Mouse (Mus musculus): ENCODE data around the gene Mut. TPM values are rescaled to one million over a fixed set of nuclear protein-coding genes. Genes with fewer than 3 reads are reported as not detected.

Mut gene
- total RNA-seq (2021) (100 to 1,000 TPM; 164 to 177 TPM), polyA plus RNA-seq (2012; rRNA removed) (10.1 and 11.4 TPM in 2 replicates)
- long read RNA-seq, transcript Mut-201 (13 exons, 3,674 nt), result major isoform, 66 of 81 reads
- long read RNA-seq, partial matches to known transcripts, result 8 of 81 reads
- long read RNA-seq, other reads (novel, unspliced or antisense), result 7 of 81 reads

- DNase-seq, result peak; percentile 99
These were observed at the start of gene Mut, which contains the start of gene Cenpq for GRCm38 (mm10) chr17:40934420-40935231. Mut (plus strand) TSS chr17:40934685. Cenpq (minus strand) TSS chr17:40935047.

DNA sequence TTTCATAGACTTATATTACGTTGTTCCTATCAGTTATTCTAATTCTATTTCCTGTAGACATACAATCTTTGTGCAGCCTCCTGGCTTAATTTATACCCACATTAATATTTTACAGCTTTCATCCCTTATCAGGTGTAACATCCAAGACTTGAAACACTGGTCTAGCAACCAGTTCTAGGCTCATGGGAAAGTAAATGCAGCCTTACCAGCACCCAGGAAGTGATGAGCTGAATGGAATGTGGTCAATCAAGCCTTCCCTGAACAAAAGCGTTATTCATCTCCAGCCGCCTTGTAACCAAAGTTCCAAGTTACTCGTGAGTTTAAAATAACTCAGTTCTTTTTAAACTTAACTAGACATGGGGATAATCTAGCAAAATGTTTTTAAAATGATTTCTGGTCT lies 49.3 kb upstream of the Mut start:
- no peak for DNase-seq

DNA sequence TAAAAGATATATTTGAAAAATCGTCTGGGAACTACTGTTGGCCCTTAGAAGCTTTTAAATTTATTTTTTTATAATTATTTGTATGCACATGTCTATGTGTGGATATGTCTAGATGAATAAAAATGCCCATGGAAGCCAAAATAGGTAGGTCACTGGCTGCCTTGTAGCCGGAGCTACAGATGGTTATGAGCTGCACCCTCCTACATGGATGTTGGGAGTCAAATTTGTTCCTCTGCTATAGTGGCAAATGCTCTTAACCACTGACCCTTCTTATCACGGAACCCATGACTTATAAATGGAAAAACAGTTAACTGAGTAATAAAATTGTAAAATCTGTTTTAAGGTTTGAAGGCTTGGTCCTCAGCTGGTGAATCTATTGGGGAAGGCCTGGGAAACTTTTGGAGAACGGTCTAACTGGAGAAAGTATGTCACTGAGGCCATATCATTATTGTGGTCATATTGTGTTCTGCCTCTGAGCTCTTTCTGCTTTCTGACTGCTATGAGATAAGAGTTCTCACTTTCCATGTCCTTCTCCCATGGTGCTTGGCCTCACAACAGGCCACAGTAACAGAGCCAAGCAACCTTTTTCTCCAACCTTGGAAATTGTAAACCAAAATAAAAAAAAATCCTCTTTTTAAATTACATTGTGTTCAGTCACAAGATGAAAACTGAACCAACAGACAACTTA lies 46.5 kb upstream of the Mut start:
- no peak for DNase-seq

DNA sequence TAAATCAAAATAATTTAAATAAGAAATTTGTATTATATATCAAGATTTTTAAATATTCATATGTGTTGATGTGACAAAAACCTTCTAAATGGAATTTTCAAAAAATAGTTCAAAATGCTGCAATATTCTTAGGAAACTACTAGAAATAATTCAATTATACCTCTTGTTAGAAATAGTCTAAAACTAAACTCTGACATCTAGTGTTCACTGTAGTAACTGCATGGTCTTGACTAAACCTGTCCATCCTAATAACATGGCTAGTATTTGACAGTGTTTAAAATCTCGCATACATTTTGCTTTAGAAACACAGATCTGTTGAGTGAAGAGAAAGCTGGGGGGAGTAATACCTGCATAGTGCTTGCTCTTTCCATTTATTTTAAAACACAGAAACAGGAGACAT lies 37.6 kb upstream of the Mut start:
- no peak for DNase-seq

GRCm38 (mm10) chr17:40899783-40900363 lies 34.6 kb upstream of the Mut start:
- no peak for DNase-seq

- DNase-seq, result no peak
These were observed 31.1 kb upstream of the Mut start for GRCm38 (mm10) chr17:40903345-40903744.

DNA sequence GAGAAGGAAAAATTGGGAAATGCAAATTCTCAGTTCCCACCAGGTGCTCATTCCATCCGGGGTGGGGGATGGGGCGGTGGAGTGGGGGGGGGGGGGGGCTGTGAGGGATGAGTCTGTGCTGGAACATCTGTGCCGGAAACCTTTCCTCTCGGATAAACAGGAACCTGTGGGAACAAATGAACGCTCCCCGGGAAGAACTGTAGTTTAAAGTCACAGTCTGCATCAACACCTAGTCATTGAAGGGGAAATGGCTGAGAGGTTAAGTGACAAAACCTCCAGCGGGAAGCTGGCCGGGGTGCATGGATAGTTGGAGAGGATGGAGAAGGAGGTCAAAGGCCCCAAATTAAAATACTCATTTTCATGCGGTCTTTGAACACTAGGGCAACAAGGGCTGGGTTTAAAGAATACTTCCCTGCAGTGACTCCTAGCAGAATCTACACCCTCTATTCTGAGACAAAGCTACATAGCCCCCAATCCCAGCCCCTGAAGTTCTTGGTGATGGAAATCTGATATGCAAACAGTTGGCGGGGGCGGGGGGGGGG lies 30.4 kb upstream of the Mut start:
- DNase-seq, result no peak

GRCm38 (mm10) chr17:40904721-40905154 lies 29.7 kb upstream of the Mut start:
- peak; percentile 5 for DNase-seq

- no peak for DNase-seq
These were observed 20.2 kb upstream of the Mut start, which contains the start of gene Glyatl3 for GRCm38 (mm10) chr17:40914250-40914649. Glyatl3 (minus strand) TSS chr17:40914350.

GRCm38 (mm10) chr17:40915499-40915898 lies 19.0 kb upstream of the Mut start:
- DNase-seq, result no peak

DNA sequence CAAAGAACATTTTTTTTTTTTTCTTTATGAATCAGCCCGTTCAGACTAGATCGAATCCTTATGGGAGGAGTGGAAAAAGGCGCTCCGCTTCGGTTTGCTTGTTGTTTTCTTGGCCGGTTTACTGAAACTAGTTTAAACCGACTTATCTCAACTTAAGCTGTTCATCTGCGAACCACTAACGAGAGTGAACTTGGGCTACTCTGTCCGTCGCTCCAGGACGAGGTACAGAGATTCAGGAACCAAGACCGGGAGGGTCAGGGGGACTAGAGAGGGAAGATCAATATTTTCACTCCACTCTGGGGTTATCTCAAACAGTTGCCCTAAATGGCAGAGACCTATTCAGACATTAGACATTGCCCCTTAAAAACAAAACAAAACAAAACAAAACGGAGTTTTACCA lies 500 bp upstream of the Mut start:
- DNase-seq, result no peak

GRCm38 (mm10) chr17:40948518-40948917 lies 14.0 kb downstream of the Mut start:
- DNase-seq, result peak; percentile 75

- no peak for DNase-seq
These were observed 43.4 kb downstream of the Mut start for GRCm38 (mm10) chr17:40977914-40978313.

DNA sequence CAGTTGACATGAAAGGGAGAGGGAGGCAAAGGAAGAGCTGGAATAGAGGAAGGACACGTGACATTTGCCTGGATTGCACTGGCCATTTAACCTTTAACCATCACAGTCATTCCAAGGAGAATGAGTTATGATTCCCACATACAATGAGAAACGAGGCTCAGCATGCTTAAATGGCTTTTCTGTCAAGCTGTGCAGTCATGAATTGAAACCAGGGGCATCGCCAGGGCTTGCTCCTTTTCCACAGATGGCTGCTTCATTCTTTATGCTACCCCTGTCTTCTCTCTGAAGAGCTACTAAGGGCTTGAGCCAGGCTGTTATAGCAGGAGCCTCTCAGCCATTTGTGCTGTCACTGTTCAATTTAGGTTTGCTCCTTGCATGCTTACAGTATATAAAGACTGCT lies 57.6 kb downstream of the Mut start:
- peak; percentile 1 for DNase-seq

Other genes with a start within 250 kb of the Mut start
- gene Esp1, start 207.6 kb upstream of the Mut start, total RNA-seq (2021), result not detected
- gene Esp1, start 207.6 kb upstream of the Mut start, polyA plus RNA-seq (2012; rRNA removed), result not detected in 2 replicates
- gene Crisp2, start 127.7 kb upstream of the Mut start, total RNA-seq (2021), result not detected
- not detected in 2 replicates for gene Crisp2, start 127.7 kb upstream of the Mut start, polyA plus RNA-seq (2012; rRNA removed)
- gene Rhag, start 123.6 kb upstream of the Mut start, total RNA-seq (2021), result not detected
- gene Rhag, start 123.6 kb upstream of the Mut start, polyA plus RNA-seq (2012; rRNA removed), result not detected in 2 replicates
- gene 9130008F23Rik, start 54.1 kb upstream of the Mut start, total RNA-seq (2021), result 1 to 10 TPM in 1 of 2 experiments, under 1 TPM in 1; 0.55 to 1.1 TPM
- gene 9130008F23Rik, start 54.1 kb upstream of the Mut start, polyA plus RNA-seq (2012; rRNA removed), result 0.24 and 0.60 TPM in 2 replicates
- not detected for gene Glyatl3, start 20.3 kb upstream of the Mut start, total RNA-seq (2021)
- gene Glyatl3, start 20.3 kb upstream of the Mut start, polyA plus RNA-seq (2012; rRNA removed), result not detected in 2 replicates
- gene Cenpq, start 362 bp downstream of the Mut start, total RNA-seq (2021), result 1 to 10 TPM; 7.8 to 8.7 TPM
- gene Cenpq, start 362 bp downstream of the Mut start, polyA plus RNA-seq (2012; rRNA removed), result 0.29 and 0.65 TPM in 2 replicates

All from adrenal gland, adult 2 months (tissue).